Mouse (Mus musculus): Measurements from ENCODE around the gene Cd8a.

GRCm38 (mm10) chr6:71330486-71330885, 42.7 kb upstream of the Cd8a start:
- no peak for TF ChIP-seq GATA1 (IDR thresholded peaks at IDR 0.05; ENCODE audit: borderline replicate concordance, low read length)
- no peak for TF ChIP-seq FLI1 (IDR thresholded peaks at IDR 0.05; ENCODE audit: low read length)

Data from megakaryocyte, embryonic 14.5 days (primary cell).